ENCODE assay signal across 9 mouse cellular contexts in genomic region chr16:43540108-43540507, GRCm38 (mm10).
DNase-seq lines count a peak whose midpoint lies in the region; ATAC-seq and TF ChIP-seq lines count a peak whose summit lies in the region.
"Had no signal": no experiment of that assay in that cellular context is flagged by ENCODE, and none has a peak within 500 bp of the region (broad histone marks: within the 10 kb centered on the region; RNA-seq: fewer than 3 reads in every experiment).

No protein-coding gene starts in this region.

- peak; percentile 76 for DNase-seq in heart, postnatal 0 days (ENCODE audit: low spot score)
- DNase-seq in heart, postnatal 14 days, result no peak
- peak; percentile 17 to 18 for DNase-seq in B cell, adult 2 months
- peak; percentile 30 for DNase-seq in T-cell, adult 2 months (ENCODE audit: low spot score)
- peak; percentile 38 for DNase-seq in skeletal muscle tissue, adult 2 months (ENCODE audit: low read depth, low spot score)
- no peak for DNase-seq in adrenal gland, adult 2 months
- no peak for DNase-seq in spleen, postnatal 4 days (ENCODE audit: low spot score in 2 of 2)

- H3K4me3 ChIP-seq in heart, postnatal 0 days (ENCODE audit: low read depth, low read length), result no peak overlapping the region
- H3K4me3 ChIP-seq: megakaryocyte, embryonic 14.5 days had no signal

- H3K9ac ChIP-seq in heart, postnatal 0 days (replicated peaks; ENCODE audit: low read depth, low read length), result no peak overlapping the region

- no peak overlapping the region for H3K4me2 ChIP-seq in heart, postnatal 0 days (ENCODE audit: low read depth, low read length)

- peak; percentile 66; the same call in 1 of the 2 replicates for ATAC-seq in heart, postnatal 0 days (ENCODE audit: insufficient read depth, low read depth)
- ATAC-seq in inflammation-experienced regulatory T-cells, adult 6 months, result peak; percentile 91

- H3K27ac ChIP-seq in heart, postnatal 0 days (ENCODE audit: low read depth), result no peak overlapping the region

- TF ChIP-seq CTCF in heart, postnatal 0 days (IDR thresholded peaks at IDR 0.05; ENCODE audit: low read depth), result peak; percentile 94

- intact Hi-C loops in heart, postnatal 14 days (cut with DNase I), result no loop called here

- H3K4me1 ChIP-seq in heart, postnatal 0 days (ENCODE audit: control insufficient read depth, insufficient read depth), result no peaks in the 10 kb centered on the region
- H3K4me1 ChIP-seq: megakaryocyte, embryonic 14.5 days had no signal

- no peaks in the 10 kb centered on the region for H3K9me3 ChIP-seq in heart, postnatal 0 days (replicated peaks; ENCODE audit: control insufficient read depth, low read length)
- H3K9me3 ChIP-seq: megakaryocyte, embryonic 14.5 days had no signal

- no peaks in the 10 kb centered on the region; the same call in 1 of the 2 replicates for H3K36me3 ChIP-seq in heart, postnatal 0 days (replicated peaks; ENCODE audit: control insufficient read depth, insufficient read depth, low read length)

- no peaks in the 10 kb centered on the region for H3K27me3 ChIP-seq in heart, postnatal 0 days (ENCODE audit: control insufficient read depth, insufficient read depth, low read length)
- H3K27me3 ChIP-seq: megakaryocyte, embryonic 14.5 days had no signal

- 17% methylated on average over 3 of the region's 3 CpGs for WGBS in heart, postnatal 0 days

- no peak for TF ChIP-seq EP300 in heart, postnatal 0 days (IDR thresholded peaks at IDR 0.05; ENCODE audit: low read depth)

Comparison
In these comparisons a context has a peak if more than half of its experiments do, and no peak if none do; other contexts are left out.
1. DNase-seq: peak in heart, postnatal 0 days (single experiment), B cell, adult 2 months (2 of 2), T-cell, adult 2 months (single experiment) and skeletal muscle tissue, adult 2 months (single experiment); none in heart, postnatal 14 days (0 of 2), adrenal gland, adult 2 months (single experiment) and spleen, postnatal 4 days (0 of 2).